Mouse (Mus musculus): ENCODE results near the gene Trib3. TPM values are rescaled to one million over a fixed set of nuclear protein-coding genes. Genes with fewer than 3 reads are reported as not detected.
A peak's percentile ranks its signal among the peaks of the same experiment; 100 is the strongest.

The Trib3 gene
- total RNA-seq, 4 experiments from 2014 or later: 2.8 to 11.3 (median 6.9) TPM

DNA sequence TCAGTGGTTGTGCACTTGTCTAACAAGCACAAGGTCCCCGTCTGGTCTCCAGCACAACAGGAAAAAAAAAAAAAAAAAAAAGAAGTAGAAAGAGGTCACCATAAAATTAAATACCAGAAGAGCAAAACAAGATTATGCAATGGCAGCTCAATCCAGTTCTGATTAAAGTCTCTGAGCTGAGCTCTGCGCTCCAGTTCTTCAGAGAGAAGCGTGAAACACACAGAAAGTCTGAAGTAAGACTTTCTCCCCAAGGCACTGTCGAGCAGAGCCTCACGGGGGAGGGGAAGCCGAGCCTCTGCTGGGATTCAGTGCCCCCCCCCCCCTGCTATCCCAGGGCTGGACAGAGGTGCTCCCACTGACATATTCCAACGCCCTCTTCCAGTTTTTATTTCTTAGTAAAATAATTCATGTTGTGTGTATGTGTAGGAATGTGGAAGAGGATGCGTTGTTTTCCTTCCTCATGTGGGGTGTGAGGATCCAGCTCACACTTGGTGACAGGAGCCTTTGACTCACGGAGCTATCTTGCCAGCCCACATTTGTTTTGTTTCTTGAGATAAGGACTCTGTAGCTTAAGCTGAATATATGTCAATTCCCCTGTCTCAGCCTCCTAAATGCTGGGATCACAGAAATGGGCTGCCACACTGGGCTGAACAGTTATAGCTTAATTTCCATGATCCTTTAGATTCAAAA lies 3.1 kb upstream of the Trib3 start:
- DNase-seq: no peak

DNA sequence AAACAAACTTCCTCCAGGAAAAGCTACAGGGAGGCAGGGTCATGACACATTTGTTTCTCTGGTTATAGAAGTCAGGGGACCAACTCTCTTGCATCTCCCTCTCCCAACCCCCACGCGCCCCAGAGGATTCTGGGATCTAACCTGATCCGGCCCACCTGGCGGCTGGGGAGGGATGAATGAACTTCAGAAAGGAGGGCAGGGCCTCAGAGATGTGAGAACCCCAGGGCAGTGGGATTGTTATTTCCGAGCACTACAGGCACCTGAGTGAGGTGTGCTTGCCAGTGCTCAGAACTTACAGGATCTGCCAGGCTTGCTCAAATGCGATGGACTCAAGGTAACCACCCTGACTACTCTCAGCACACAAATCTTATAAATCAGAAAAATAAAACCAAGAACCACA lies 1.6 kb upstream of the Trib3 start:
- DNase-seq: no peak

DNA sequence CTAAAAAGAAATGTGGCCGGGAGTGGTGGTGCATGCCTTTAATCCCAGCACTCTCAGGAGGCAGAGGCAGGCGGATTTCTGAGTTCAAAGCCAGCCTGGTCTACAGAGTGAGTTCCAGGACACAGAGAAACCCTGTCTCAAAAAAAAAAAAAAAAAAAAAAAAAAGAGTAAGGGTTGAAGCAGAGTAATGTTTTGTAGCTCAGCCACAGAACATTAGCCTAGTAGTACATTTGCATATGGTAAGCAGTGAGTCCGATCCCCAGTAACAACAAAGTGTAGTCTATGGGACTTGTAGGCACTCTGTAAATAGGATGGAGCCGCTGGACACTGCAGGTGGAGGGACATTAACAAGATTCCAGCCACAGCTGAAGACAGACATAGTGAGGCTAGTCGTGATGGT lies 1.1 kb upstream of the Trib3 start:
- DNase-seq: no peak

DNA sequence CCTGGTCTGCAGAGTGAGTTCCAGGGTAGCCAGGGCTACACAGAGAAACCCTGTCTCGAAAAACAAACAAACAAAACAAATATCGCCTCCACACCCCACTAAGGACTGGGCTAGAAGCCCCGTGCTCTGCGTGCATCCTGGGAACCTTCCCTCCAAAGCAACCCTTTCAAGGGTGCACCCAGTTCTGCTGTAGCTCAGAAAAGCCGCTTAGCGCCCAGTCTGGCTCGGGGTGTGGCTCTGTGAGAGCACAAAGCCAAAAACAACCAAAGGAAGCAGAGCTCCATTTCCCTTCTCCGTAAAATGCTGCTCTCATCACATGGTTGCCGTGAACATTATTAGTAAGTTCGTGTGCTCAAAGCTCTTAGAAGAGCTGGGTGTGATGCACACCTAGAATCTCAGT lies 529 bp upstream of the Trib3 start:
- no peak for DNase-seq

DNA sequence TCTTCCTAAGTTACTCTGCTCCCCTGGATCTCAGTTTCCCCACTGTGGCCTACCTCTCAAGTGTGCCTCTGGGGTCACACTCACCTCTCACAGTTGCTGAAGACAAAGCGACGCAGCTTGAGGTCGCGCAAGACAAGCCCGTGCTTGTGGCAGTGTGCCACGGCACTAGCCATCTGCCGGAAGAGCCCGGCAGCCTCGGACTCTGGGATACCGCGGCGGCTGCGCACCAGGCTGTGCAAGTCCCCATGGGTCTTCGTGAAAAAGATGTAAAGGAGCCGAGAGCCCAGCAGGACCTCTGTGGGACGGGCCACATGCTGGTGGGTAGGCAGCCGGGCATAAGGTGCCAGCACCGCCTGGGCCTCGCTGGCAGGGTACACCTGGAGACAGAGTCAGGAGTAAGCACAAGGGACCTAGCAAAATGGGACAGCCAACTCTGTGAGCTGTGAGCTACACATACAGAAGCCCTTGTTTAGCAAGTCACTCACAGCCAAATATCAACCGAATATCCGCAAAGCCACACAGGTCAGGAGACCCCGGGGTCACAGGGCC lies 4.1 kb downstream of the Trib3 start:
- no peak for DNase-seq

DNA sequence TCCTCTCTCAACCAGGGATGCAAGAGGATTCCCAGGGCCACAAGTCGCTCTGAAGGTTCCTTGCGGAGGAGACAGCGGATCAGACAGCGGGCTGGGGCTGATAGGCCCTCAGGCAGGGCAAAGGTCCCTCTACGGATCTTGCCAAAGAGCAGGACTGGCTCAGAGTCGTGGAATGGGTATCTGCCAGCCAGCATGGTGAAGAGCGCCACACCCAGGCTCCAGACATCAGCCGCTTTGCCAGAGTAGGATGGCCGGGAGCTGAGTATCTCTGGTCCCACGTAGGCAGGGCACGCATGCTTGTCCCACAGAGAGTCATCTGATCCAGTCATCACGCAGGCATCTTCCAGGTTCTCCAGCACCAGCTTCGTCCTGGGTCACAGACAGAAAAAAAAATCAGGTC lies 5.5 kb downstream of the Trib3 start:
- DNase-seq: no peak

DNA sequence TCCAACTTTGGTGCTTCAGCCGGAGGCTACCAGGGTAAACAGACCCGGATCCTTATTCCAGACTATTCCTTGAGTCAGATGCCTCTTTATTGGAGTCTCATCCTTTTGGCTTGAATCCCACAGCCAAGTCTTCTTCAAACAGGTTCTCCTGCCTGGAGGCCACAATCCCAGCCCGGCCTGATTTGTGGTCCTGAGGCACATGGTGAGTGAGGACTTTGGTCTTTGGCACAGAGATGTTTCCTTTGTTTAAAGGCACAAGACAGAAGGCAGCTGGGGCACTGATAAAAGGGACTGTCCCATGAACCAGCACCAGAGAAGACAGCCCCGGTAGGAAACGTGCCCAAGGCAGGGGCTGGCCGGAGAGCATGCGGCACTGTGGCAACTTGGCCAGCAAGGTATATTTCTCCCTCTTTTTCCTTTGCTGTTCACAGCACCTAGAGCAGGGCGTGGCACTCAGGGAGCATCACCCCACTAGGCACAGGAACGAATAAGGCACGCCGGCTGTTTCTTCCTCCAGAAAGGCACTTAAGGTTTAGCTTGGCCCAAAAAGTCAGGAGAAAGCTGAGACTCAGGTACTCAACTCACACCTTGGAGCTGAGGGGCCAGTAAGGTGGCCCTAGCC lies 6.1 kb downstream of the Trib3 start:
- no peak for DNase-seq

DNA sequence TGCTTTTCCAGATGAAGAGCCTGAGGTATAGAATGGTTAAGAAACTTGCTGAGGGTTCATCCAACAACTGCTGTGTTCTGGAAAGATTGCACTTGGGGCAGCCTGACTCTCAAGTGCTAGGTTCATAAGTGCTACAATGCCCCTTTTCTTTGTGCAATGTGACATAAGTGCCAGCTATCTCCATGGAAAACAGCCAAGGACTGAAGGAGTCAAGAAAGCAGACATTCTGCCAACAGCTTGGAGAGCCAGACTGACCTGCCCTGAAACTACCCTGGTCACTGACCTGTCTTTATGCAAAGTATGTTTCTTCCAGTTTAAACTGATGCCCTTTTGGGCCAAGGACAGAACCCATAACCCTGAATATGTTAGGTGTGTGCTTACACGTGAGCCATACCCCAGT lies 7.0 kb downstream of the Trib3 start:
- no peak for DNase-seq

DNA sequence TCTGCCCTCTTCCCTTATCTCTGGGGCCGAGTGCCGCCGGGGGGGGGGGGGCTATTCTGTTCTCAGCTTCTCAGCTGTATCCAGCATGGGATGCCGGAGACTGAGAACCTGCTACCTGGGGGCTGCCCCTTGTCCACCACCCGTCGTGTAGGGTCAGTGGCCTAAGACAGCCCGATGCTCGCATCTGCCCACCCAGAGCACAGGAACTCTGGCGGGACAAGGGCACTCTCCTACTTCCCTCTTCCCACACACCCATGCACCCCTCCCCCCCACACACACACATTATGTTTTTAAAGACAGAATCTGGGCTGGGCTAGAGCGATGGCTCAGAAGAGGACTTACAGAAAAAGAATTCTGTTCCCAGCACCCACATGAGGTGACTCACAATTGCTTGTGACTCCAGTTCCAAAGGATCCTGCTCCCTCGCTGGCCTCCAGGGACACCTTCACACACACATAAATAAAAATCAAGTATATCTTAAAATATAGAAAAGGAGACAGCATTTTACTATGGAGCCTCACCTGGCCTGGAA lies 8.5 kb downstream of the Trib3 start:
- DNase-seq: no peak

DNA sequence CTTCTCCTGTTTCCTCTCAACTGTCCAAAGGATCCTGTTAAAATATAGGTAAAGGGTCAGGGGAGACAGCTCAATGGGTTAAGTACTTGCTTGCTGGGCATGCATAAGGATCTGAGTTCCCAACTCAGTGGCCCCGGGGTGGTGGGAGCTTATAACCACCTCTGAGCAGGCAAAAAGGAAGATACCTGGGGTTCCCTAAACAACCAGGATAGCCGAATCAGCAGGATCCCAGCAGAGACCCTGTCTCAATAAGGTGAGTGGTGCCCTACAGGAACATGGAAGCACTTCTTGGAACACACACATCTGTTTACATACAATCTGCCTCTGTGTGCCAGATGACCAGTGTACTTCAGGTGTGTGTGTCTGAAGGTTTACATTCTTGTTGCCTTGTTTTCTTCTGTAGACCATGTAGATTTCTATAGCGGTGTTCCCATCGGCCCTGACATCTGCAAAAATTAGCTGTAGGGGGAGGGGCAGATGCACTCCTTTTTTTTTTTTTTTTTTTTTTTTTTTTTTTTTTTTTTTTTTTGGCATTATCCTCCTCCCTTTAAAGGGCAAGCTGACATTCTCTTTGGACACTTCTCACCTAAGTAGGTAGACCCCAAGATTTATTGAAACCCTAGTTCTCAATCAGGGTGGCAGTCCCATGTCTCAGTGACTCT lies 10.4 kb downstream of the Trib3 start:
- no peak for DNase-seq

DNA sequence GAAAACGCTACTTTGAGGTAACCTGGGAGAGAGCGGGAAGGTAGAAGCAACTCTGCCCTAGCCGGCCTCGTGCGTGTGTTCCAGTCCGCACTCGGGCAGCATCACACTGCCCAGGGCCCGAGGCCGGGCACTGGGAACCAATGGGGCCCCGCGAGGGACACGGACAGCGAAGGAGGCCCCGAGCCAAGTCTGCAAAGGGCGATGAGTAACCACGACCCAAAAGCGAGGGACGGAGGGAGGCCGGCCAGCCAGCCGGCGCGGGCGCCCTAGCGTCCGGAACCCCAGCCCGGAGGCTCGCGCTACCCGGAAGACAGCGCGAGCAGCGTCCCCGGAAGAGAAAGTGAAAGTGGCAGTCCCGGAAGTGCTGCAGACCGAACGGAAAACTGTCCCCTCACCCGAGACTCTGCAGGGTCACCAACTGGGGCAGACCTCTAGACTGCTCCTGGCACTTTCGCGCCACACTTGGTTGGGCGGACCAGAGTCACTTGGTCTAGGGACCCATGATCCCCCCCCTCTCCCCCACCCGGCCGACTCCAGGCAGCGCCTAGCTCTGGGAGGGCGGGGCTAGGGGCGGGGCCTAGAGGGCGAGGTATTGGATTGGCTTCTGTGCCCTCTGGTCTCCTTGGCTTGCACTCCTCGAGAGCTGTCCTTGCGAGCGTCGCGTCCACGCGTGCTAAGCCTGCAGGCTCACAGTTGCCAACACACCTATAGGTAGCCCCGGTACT lies 11.6 kb downstream of the Trib3 start, which contains the start of gene Rbck1:
Rbck1 (minus strand) TSS at position 553 of the 725 bp plus-strand sequence.
- peak; percentile 89 for DNase-seq

DNA sequence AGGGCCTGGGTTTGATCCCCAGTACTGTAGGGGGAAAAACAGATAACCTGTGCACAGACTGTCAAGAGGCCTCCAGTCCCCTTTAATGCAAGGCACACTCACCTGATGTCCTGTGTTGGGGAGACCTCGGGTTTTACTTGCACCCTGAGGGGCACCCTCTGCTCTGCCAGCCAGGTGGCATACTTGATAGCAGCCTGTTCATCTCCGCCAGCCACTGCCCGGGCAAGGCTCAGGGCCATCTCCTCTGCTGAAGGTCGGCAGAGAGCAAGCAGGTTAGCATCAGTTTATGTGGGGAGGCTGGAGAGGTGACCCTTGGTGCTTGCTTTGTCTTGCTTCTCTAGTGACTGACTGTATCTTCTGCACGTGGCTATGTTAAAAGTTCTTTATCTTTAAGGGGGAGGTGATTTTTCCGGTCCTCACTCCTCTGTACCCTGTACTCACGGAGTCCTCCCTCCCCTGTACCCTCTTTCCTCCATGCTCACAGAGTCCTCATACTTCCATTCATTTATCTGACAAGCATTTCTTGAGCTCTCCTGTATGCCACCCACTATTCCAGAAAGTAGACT lies 12.9 kb downstream of the Trib3 start:
- DNase-seq: no peak

DNA sequence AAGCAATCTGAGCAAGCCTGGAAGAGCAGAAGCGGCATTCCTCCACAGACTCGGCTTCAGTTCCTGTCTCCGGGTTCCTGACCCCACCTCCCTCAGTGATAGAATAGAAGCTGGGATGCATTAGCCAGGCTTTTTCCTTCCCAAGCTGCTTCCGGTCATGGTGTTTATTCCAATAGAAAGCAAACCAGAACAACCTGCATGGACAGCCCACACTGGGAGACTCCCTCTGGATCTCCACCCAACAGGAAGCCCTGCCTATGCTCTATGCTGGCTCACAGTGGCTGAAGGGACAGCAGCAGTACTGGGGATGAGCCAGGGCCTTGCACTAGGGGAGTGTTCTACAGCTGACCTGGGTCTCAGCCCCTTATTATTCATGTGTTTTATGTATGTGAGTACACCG lies 15.9 kb downstream of the Trib3 start:
- no peak for DNase-seq

DNA sequence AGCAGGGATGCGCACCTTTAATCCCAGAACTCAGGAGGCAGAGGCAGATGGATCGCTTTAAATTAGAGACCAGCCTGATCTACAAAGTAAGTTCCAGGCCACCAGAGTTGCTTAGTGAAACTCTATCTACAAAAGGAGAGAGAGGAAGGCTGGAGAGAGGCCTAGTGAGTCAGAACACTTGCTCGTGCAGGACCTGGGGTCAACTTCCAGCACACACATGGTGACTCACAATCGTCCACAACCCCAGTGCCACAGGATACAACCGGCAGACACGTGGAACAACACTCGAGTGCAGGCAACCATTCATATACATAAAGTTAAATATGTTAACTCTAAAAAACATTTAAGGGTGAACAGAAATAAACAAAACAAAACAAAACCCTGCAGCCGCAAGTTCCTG lies 17.2 kb downstream of the Trib3 start:
- DNase-seq: peak; percentile 69

DNA sequence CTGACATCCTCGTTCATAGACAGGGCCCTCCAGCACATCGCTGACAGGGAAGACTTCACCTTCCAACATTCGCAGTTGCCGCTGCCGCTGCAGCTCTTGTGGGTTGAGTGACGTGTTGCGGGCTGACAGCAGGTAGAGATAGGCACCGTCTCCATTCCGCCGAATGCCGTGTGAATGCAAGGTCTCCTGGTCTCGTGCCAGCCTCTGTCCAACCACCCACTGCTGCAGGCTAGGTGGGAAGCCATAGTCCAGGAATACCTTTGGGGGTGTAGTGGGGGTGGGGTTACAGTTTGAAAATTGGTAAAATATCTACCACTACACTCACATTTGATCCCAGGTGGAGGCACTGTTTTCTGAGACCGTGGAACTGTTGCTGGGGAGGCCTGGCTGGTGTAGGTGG lies 17.7 kb downstream of the Trib3 start:
- no peak for DNase-seq

DNA sequence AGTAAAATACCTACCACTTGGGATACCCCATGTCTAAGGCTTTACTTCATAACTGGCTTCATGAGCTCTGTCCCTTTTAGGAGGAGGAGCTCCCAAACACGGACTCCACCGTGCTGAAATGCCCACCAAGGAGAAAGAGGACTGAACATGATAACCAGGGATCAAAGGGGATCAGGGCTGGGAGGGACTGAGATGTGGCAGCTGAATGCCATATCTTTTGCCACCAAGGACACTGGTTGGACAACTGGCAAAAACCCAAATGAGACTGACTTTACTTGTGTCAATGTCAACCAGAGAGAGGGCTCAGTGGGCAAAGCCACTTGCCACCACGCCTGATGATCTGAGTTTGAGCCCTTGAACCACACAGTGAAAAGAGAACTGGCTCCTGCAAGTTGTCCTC lies 19.0 kb downstream of the Trib3 start:
- DNase-seq: no peak

DNA sequence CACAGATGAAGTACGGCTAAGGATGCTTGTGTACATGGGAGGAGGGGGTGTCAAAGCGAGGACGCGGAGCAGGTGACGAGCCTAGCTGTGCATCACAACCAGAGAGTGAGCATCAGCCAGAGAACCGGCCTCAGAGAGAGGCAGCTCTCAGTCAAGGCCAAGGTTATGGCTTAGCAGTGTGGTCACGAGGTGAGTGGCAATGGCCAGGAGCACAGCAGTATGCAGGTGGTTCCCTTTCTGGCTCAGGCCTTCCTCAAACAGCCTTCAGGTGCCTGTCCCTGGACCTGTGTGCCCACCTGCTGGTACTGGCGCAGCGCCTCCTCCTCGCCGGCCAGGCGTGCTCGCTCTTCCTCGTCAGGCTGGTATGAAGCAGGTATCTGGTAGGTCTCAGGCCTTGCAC lies 19.9 kb downstream of the Trib3 start:
- DNase-seq: peak; percentile 72

DNA sequence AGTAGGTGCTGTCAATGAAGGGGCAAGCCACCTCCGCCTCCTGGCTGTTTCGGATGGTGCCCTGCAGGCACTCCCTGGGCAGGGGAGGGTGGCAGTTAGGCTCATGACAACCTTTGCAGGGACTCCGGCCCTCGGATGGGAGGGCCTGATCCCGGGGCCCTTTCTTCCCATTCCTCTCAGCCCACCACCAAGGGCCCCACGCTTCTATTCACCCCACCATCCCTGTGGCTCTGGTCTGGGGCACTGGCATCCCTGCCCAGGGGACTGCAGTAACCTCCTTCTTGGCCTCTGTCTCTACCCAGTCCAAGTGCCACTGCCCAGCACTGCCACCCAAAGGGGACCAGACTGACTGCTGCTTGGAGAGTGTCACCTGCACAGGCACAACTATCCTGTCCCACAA lies 21.6 kb downstream of the Trib3 start:
- DNase-seq: no peak

DNA sequence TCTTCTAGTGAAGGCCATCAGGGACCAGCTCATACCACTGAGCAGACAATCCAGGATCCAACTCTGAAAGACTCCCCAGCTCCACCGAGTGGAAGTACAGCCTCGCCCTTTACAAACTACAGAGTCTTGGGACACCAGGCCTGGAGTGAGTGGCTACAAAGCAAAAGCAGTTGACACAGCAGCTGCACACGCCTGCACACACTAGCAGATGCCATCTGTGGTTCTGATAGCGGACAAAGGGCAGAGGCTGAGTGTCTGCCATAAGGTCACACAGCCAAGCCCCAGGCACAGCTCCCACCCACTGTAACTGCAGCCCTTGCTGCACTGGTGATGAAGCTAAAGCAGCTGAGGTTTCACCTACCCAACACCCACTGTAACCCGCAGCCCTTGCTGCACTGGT lies 22.3 kb downstream of the Trib3 start:
- DNase-seq: no peak

DNA sequence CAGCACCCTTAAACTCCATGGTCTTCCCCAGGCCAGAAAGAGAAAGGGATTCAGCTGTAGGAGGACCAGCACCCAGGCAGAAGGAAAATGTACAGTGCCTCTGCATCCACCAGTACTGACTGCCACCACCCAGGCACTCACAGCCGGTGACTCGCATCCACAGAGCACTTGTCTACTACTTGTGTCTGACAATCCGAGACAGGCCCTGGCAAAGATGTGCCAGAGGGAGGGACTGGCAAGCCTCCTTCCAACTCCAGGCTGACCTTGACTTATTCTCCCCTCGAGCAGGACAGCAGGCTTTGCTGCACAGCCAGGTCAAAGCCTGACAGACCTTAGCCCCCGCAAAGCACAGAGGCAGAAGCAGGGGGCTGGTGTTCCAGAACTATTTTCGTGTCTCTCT lies 26.8 kb downstream of the Trib3 start:
- DNase-seq: no peak

DNA sequence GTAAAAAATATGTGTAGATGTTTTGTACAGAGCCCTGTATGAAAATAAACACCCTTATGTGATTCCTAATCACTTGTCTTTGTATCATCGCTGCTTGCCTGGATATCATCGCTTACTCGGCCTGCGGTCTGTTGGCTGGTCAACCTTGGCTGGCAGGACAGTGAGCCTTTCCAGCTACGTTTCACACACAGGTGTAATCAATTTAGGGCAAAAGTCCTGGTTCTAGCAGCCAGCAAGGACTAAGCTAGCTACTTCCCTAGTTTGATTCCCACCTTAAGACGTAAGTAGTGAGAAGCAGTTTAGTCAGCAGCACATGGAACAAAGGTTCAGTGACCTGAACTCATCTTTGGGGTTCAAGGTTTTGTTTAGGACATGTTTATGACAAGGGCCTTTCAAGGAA lies 29.9 kb downstream of the Trib3 start:
- DNase-seq: no peak

DNA sequence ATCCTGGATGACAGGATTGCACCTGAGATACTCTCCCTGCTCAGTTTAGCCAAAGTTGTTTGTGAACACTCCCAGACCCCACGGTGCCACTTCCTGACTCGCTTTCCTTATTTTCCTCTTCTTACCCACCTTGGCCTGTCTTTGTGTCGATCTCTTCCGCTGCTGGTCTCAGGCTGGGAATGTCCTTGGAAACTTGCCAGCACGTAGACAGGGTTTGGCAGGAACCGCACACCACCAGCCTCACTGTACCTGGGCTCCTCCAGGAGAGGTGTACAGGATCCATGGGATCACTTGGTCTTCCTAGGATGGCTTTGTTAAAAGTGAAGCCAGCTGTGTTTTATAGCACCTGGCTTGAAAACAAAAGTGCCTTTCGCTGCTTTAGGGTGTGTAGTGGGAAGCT lies 30.8 kb downstream of the Trib3 start:
- DNase-seq: no peak
